Mouse (Mus musculus) liver, embryonic 15.5 days (tissue): ENCODE results near the gene Ap5m1. TPM values are rescaled to one million over a fixed set of nuclear protein-coding genes. Genes with fewer than 3 reads are reported as not detected.

ENCODE experiments used
- ATAC-seq: fragments of 200-750 bp; cut with Nextera tagmentation; 2 replicates; pipeline ENCODE4 v1.8.0; 2017; ENCODE audit warnings: moderate number of reproducible peaks, mild to moderate bottlenecking, moderate library complexity; ENCODE audit not compliant: insufficient read depth
- H3K27ac ChIP-seq: fragments of 300-500 bp; sonication (generic); replicated peaks from 2 replicates; pipeline ENCODE4 v1.5.1; 2015; ENCODE audit warnings: mild to moderate bottlenecking, inconsistent platforms
- H3K27me3 ChIP-seq: fragments of 300-500 bp; sonication (generic); 2 replicates; pipeline ENCODE4 v1.6.1; 2015; ENCODE audit warnings: mild to moderate bottlenecking, inconsistent platforms
- H3K36me3 ChIP-seq: fragments of 300-500 bp; sonication (generic); replicated peaks from 2 replicates; pipeline ENCODE4 v1.6.1; 2015; ENCODE audit warnings: moderate library complexity, mild to moderate bottlenecking, inconsistent platforms
- H3K4me1 ChIP-seq: fragments of 300-500 bp; sonication (generic); replicated peaks from 2 replicates; pipeline ENCODE4 v1.6.1; 2015; ENCODE audit warnings: inconsistent platforms
- H3K4me2 ChIP-seq: fragments of 300-500 bp; sonication (generic); 2 replicates; pipeline ENCODE4 v1.6.1; 2015; ENCODE audit warnings: moderate library complexity, mild to moderate bottlenecking, inconsistent platforms
- H3K4me3 ChIP-seq: fragments of 300-500 bp; sonication (generic); replicated peaks from 2 replicates; pipeline ENCODE4 v1.5.1; 2015; ENCODE audit warnings: mild to moderate bottlenecking, inconsistent platforms
- H3K9ac ChIP-seq: fragments of 300-500 bp; sonication (generic); 2 replicates; pipeline ENCODE4 v1.6.1; 2015; ENCODE audit warnings: moderate library complexity, mild to moderate bottlenecking, inconsistent platforms
- H3K9me3 ChIP-seq: fragments of 300-500 bp; sonication (generic); replicated peaks from 2 replicates; pipeline ENCODE4 v1.6.1; 2016; ENCODE audit warnings: inconsistent platforms
- WGBS: fragments of 180-500 bp; shearing (Covaris S2); methylation state at CpG from one replicate; pipeline ENCODE4 v1.1.7; 2015; ENCODE audit warnings: mixed read lengths; ENCODE audit not compliant: insufficient replicate concordance; 5-methylcytosine and 5-hydroxymethylcytosine counted together
- polyA plus RNA-seq: library from polyadenylated mRNA; unstranded; fragments of >200 nt; fragmentation: Nextera tagmentation; extraction: Ambion mirVana; gene quantifications from 2 replicates; pipeline ENCODE4 v1.2.1, GENCODE M21; 2015

Gene Ap5m1
- polyA plus RNA-seq, 1 experiment from 2014 or later = 11.1 TPM

DNA sequence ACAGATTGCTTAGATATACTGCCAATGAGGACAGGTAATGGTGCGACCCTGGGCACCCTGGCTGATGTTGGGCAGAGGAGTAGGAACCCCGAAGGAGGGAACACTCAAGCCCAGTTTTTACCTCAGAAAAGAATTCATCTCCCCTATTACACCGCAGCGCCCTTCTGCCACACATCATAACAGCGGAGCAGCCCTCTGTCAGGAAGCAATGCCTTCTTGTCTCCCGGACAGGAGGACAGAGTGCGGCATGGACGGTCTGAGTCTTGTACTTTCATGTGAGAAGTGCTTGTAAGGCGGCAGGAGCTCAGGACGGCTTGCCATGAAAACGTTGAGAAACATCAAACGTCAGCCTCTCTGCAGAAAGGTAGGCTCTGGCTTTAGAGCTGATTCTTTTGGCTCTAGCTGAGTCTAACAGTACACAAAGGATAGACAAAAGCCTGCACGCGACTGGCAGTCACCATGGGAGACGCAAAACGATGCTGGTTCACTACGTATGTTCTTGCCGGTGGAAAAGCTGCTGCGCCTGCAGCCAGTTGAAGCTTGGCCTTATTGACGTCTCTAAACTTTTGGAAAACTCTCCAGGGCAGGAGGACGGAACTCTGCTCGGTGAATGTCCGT, 61.4 kb downstream of the Ap5m1 start:
- H3K4me3 ChIP-seq = no peak overlapping the region
- H3K9me3 ChIP-seq = no peaks in the 10 kb centered on the region
- H3K9ac ChIP-seq = no peak overlapping the region
- H3K36me3 ChIP-seq = no peaks in the 10 kb centered on the region
- no peak overlapping the region for H3K27ac ChIP-seq
- WGBS = 75% methylated on average over 23 of the region's 23 CpGs
- no peaks in the 10 kb centered on the region for H3K27me3 ChIP-seq
- H3K4me1 ChIP-seq = no peaks in the 10 kb centered on the region
- no peak for ATAC-seq
- no peak overlapping the region for H3K4me2 ChIP-seq

DNA sequence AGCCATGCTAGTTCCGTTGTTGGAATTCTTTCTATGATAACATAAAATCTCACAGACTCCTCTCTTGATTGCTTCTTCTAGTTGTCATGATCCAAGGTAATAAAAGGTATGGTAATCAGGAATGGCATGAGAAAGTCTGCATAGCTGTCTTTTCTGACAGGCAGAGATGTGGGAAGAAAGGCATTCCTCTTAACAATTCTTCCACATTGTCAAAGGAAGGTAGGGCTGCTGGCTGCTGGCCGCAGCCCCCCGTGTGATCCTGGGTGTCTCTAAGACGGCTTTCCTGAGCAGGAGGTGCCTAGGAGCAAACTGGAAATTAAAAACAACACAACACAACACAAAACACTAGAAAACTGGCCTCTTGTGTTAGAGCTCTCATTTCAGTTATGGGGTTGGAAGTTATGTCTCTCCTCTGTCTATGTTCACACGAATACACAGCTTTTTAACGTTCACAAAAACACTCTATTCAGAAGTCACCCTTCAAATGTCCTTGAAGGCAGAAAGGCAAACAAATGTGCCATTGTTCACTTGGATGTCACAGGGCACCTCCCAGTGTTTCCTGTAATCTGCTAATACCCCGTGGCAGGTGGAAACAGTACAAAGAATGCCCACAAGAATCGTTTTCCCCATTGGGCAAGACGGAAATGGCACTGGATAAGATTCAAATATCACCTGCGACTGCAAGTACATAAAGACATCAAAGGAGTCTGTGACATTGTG, 62.8 kb downstream of the Ap5m1 start:
- no peak overlapping the region for H3K9ac ChIP-seq
- no peaks in the 10 kb centered on the region for H3K36me3 ChIP-seq
- no peaks in the 10 kb centered on the region for H3K4me1 ChIP-seq
- no peaks in the 10 kb centered on the region for H3K9me3 ChIP-seq
- 54% methylated on average over 10 of the region's 10 CpGs for WGBS
- H3K27me3 ChIP-seq = no peaks in the 10 kb centered on the region
- no peak overlapping the region for H3K4me2 ChIP-seq
- H3K27ac ChIP-seq = no peak overlapping the region
- no peak overlapping the region for H3K4me3 ChIP-seq
- ATAC-seq = no peak

DNA sequence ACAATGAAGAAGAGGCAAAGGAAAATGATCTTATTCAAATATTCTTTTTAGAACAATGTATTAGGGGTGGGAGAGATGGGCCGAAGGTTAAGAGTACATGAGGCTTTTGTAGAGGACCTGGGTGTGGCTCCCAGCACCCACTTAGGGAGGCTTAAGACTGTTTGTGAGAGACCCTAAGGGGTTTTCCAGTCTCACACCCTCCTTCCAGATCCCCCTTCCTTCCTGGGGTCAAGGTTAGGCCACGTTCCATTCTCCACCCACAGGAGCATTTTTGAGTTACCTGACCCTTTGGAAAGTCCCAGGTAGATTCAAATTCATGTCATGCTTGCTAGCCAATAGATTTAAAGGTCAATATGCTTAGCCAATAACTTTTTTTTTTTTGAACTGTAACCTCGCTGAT, 66.5 kb downstream of the Ap5m1 start:
- WGBS = 50% methylated on average over 3 of the region's 3 CpGs

DNA sequence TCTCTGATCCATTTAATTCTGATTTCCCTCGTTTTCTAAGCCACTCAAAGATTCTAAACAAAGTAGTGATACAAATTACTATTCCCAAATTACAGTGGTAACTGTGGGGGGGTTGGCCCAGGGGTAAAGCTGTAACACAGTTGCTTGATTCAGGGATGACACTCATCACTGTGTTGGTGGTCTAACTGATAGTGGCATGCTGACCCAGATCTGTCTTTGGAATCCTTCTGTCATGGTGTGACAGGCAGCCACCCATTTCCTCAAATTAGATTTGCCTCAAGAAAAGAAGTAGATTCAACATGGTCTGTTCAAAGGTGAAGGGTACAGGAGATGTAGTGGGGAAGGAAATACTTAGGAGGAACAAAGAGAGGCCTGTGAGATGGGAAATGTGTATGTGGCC, 72.3 kb downstream of the Ap5m1 start:
- ATAC-seq = no peak

More for the DNA sequence above, 66.5 kb downstream of the Ap5m1 start:
- Histone ChIP-seq H3K36me3 (no peaks in the 10 kb centered on the region), H3K4me1 (no peaks in the 10 kb centered on the region), H3K27ac (no peak overlapping the region), H3K9me3 (no peaks in the 10 kb centered on the region), H3K4me2 (no peak overlapping the region), H3K4me3 (no peak overlapping the region), H3K27me3 (no peaks in the 10 kb centered on the region), H3K9ac (no peak overlapping the region)
- no peak for ATAC-seq

DNA sequence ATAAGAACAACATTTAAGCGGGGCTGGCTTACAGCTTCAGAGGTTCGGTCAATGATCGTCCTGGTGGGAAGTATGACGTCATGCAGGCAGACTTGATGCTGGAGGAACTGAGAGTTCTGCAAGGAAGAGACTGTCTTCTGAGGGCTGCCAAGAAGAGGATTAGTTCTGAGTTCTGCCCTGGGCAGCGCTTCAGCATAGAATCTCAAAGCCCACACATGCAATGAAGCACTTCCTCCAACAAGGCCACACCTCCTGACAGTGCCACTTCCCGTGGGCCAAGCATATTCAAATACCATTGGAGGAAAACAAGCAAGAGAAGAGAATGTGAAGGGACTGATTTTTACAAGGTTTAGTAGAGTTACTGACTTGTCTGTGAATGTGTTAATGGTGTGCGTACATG, 74.9 kb downstream of the Ap5m1 start:
- no peaks in the 10 kb centered on the region for H3K27me3 ChIP-seq

More for the DNA sequence above, 72.3 kb downstream of the Ap5m1 start:
- no peaks in the 10 kb centered on the region for H3K9me3 ChIP-seq
- 16% methylated on average over 1 of the region's 1 CpGs for WGBS
- H3K4me2 ChIP-seq = no peak overlapping the region
- H3K27ac ChIP-seq = no peak overlapping the region
- H3K4me1 ChIP-seq = no peaks in the 10 kb centered on the region
- no peak overlapping the region for H3K4me3 ChIP-seq
- no peaks in the 10 kb centered on the region for H3K27me3 ChIP-seq
- no peak overlapping the region for H3K9ac ChIP-seq
- no peaks in the 10 kb centered on the region for H3K36me3 ChIP-seq

More for the DNA sequence above, 74.9 kb downstream of the Ap5m1 start:
- Histone ChIP-seq H3K4me3 (no peak overlapping the region), H3K9me3 (no peaks in the 10 kb centered on the region), H3K36me3 (no peaks in the 10 kb centered on the region), H3K9ac (no peak overlapping the region), H3K27ac (no peak overlapping the region), H3K4me1 (no peaks in the 10 kb centered on the region), H3K4me2 (no peak overlapping the region)
- no peak for ATAC-seq
- 70% methylated on average over 7 of the region's 7 CpGs for WGBS

Other genes starting within 250 kb of the Ap5m1 start
- gene Exoc5, start 556 bp downstream of the Ap5m1 start, polyA plus RNA-seq = 19.4 and 19.8 TPM in 2 replicates
- 3.9 and 4.2 TPM in 2 replicates for gene Naa30, start 106.1 kb downstream of the Ap5m1 start, polyA plus RNA-seq
- gene ccdc198, start 179.4 kb downstream of the Ap5m1 start, polyA plus RNA-seq = 0.25 and 0.61 TPM in 2 replicates